Mouse (Mus musculus) kidney, embryonic 15.5 days (tissue): ENCODE data around the gene Gstp2. TPM values are rescaled to one million over a fixed set of nuclear protein-coding genes. Genes with fewer than 3 reads are reported as not detected.

Source experiments
- ATAC-seq: fragments of 200-750 bp; cut with Nextera tagmentation; replicated peaks from 2 replicates; pipeline ENCODE4 v1.8.0; 2017; ENCODE audit warnings: moderate TSS enrichment; ENCODE audit not compliant: low FRiP score
- H3K27ac ChIP-seq: fragments of 300-500 bp; sonication (generic); 2 replicates; pipeline ENCODE4 v1.5.1; 2015; ENCODE audit warnings: mild to moderate bottlenecking, inconsistent platforms
- H3K27me3 ChIP-seq: fragments of 300-500 bp; sonication (generic); 2 replicates; pipeline ENCODE4 v1.6.1; 2015; ENCODE audit warnings: inconsistent platforms
- H3K36me3 ChIP-seq: fragments of 300-500 bp; sonication (generic); 2 replicates; pipeline ENCODE4 v1.6.1; 2015; ENCODE audit warnings: inconsistent platforms
- H3K4me1 ChIP-seq: fragments of 300-500 bp; sonication (generic); 2 replicates; pipeline ENCODE4 v1.6.1; 2015; ENCODE audit warnings: inconsistent platforms
- H3K4me2 ChIP-seq: fragments of 300-500 bp; sonication (generic); 2 replicates; pipeline ENCODE4 v1.6.1; 2015; ENCODE audit warnings: moderate library complexity, mild to moderate bottlenecking, inconsistent platforms
- H3K4me3 ChIP-seq: fragments of 300-500 bp; sonication (generic); replicated peaks from 2 replicates; pipeline ENCODE4 v1.5.1; 2015; ENCODE audit warnings: mild to moderate bottlenecking, inconsistent platforms
- H3K9ac ChIP-seq: fragments of 300-500 bp; sonication (generic); 2 replicates; pipeline ENCODE4 v1.6.1; 2015; ENCODE audit warnings: mild to moderate bottlenecking, inconsistent platforms
- H3K9me3 ChIP-seq: fragments of 300-500 bp; sonication (generic); replicated peaks from 2 replicates; pipeline ENCODE4 v1.6.1; 2016; ENCODE audit warnings: inconsistent platforms
- WGBS: fragments of 180-500 bp; shearing (Covaris S2); methylation state at CpG from one replicate; pipeline ENCODE4 v1.1.7; 2015; ENCODE audit warnings: mixed read lengths; 5-methylcytosine and 5-hydroxymethylcytosine counted together
- polyA plus RNA-seq: library from polyadenylated mRNA; unstranded; fragments of >200 nt; fragmentation: Nextera tagmentation; extraction: Ambion mirVana; gene quantifications from 2 replicates; pipeline ENCODE4 v1.2.1, GENCODE M21; 2015

Gene Gstp2
- polyA plus RNA-seq, 1 experiment from 2014 or later, result 2.4 TPM

- Histone ChIP-seq H3K36me3 (peaks cover 6% of the 10 kb centered on the region; the same call in 1 of the 2 replicates), H3K27ac (peak overlapping the region; percentile 20; the same call in 1 of the 2 replicates), H3K27me3 (no peaks in the 10 kb centered on the region), H3K4me1 (peaks cover 40% of the 10 kb centered on the region), H3K4me3 (no peak overlapping the region), H3K9me3 (no peaks in the 10 kb centered on the region), H3K9ac (no peak overlapping the region), H3K4me2 (no peak overlapping the region)
- ATAC-seq, result no peak
- 26% methylated on average over 6 of the region's 6 CpGs for WGBS
Observed at GRCm38 (mm10) chr19:3990804-3991203, 55.0 kb downstream of the Gstp2 start.

Other genes with a start within 250 kb of the Gstp2 start
- 58.8 and 63.1 TPM in 2 replicates for gene Chka, start 194.2 kb downstream of the Gstp2 start, polyA plus RNA-seq
- gene Tcirg1, start 138.9 kb downstream of the Gstp2 start, polyA plus RNA-seq, result 43.9 and 54.6 TPM in 2 replicates
- 344 and 353 TPM in 2 replicates for gene Ndufs8, start 133.2 kb downstream of the Gstp2 start, polyA plus RNA-seq
- 2.9 and 4.1 TPM in 2 replicates for gene Aldh3b1, start 116.2 kb downstream of the Gstp2 start, polyA plus RNA-seq
- gene Unc93b1, start 110.8 kb downstream of the Gstp2 start, polyA plus RNA-seq, result 18.3 and 21.2 TPM in 2 replicates
- gene Aldh3b3, start 87.4 kb downstream of the Gstp2 start, polyA plus RNA-seq, result 0.06 TPM in 1 of 2 replicates, not detected in the other
- gene Aldh3b2, start 73.7 kb downstream of the Gstp2 start, polyA plus RNA-seq, result 1.7 and 1.8 TPM in 2 replicates
- 28.6 and 35.0 TPM in 2 replicates for gene Acy3, start 59.5 kb downstream of the Gstp2 start, polyA plus RNA-seq
- 0.75 and 1.5 TPM in 2 replicates for gene Tbx10, start 53.3 kb downstream of the Gstp2 start, polyA plus RNA-seq
- gene Nudt8, start 45.4 kb downstream of the Gstp2 start, polyA plus RNA-seq, result 31.2 and 36.2 TPM in 2 replicates
- 3.3 and 4.1 TPM in 2 replicates for gene Gm49405, start 45.4 kb downstream of the Gstp2 start, polyA plus RNA-seq
- gene Doc2g, start 42.7 kb downstream of the Gstp2 start, polyA plus RNA-seq, result 5.0 and 5.1 TPM in 2 replicates
- gene Ndufv1, start 33.2 kb downstream of the Gstp2 start, polyA plus RNA-seq, result 220 and 237 TPM in 2 replicates
- gene Gstp1, start 8.0 kb downstream of the Gstp2 start, polyA plus RNA-seq, result 529 and 563 TPM in 2 replicates
- 0.73 and 1.4 TPM in 2 replicates for gene Gstp3, start 13.5 kb upstream of the Gstp2 start, polyA plus RNA-seq
- gene Cabp2, start 35.6 kb upstream of the Gstp2 start, polyA plus RNA-seq, result 0.22 and 0.84 TPM in 2 replicates
- 116 and 117 TPM in 2 replicates for gene Cdk2ap2, start 51.2 kb upstream of the Gstp2 start, polyA plus RNA-seq
- gene Pitpnm1, start 54.0 kb upstream of the Gstp2 start, polyA plus RNA-seq, result 14.0 and 15.8 TPM in 2 replicates
- gene Aip, start 79.8 kb upstream of the Gstp2 start, polyA plus RNA-seq, result 98.0 and 108 TPM in 2 replicates
- not detected in 2 replicates for gene Gpr152, start 93.8 kb upstream of the Gstp2 start, polyA plus RNA-seq
- gene Cabp4, start 98.0 kb upstream of the Gstp2 start, polyA plus RNA-seq, result 0.05 and 0.10 TPM in 2 replicates
- gene Coro1b, start 102.6 kb upstream of the Gstp2 start, polyA plus RNA-seq, result 165 and 174 TPM in 2 replicates
- 0.42 and 1.2 TPM in 2 replicates for gene Ptprcap, start 107.6 kb upstream of the Gstp2 start, polyA plus RNA-seq
- gene Rps6kb2, start 117.3 kb upstream of the Gstp2 start, polyA plus RNA-seq, result 51.5 and 58.5 TPM in 2 replicates
- gene Carns1, start 129.5 kb upstream of the Gstp2 start, polyA plus RNA-seq, result 2.9 and 3.1 TPM in 2 replicates
- 2.4 and 3.0 TPM in 2 replicates for gene Tbc1d10c, start 145.3 kb upstream of the Gstp2 start, polyA plus RNA-seq
- 953 and 971 TPM in 2 replicates for gene Ppp1ca, start 146.0 kb upstream of the Gstp2 start, polyA plus RNA-seq
- 37.2 and 38.2 TPM in 2 replicates for gene Rad9a, start 155.6 kb upstream of the Gstp2 start, polyA plus RNA-seq
- 5.1 and 6.8 TPM in 2 replicates for gene Clcf1, start 168.2 kb upstream of the Gstp2 start, polyA plus RNA-seq
- not detected in 2 replicates for gene AC109138.7, start 168.3 kb upstream of the Gstp2 start, polyA plus RNA-seq
- gene Pold4, start 185.9 kb upstream of the Gstp2 start, polyA plus RNA-seq, result 23.2 and 27.4 TPM in 2 replicates
- 15.1 and 15.9 TPM in 2 replicates for gene Ssh3, start 223.2 kb upstream of the Gstp2 start, polyA plus RNA-seq
- gene Ankrd13d, start 237.1 kb upstream of the Gstp2 start, polyA plus RNA-seq, result 8.3 and 8.5 TPM in 2 replicates